Mouse (Mus musculus): ENCODE data around the gene Tnrc6c. TPM values are rescaled to one million over a fixed set of nuclear protein-coding genes. Genes with fewer than 3 reads are reported as not detected.
A peak's percentile ranks its signal among the peaks of the same experiment; 100 is the strongest.

Tnrc6c gene
- polyA plus RNA-seq, 1 experiment = 5.7 TPM

DNA sequence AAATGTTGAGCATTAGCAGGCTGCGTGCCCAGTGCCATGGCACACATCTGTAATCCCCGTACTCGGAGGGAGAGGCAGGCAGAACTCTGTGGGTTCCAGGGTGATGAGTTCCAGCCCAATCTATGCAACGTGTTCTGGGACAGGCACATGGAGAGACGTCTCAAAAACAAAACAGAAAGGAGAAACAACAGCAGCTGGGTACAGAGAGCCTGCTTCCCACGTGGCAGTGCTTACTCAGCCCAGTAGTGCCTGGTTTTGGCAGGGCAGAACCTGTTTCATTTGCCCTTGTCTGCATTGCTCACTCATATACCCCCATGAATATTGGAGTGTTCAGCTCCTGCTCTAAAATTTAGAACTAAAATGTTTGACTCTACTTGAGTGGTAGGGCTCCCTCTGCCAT, 97.5 kb downstream of the Tnrc6c start:
- no peak overlapping the region for H3K4me3 ChIP-seq (replicated peaks)
- peaks cover 96% of the 10 kb centered on the region for H3K36me3 ChIP-seq (replicated peaks; ENCODE audit: low read length)
- H3K27me3 ChIP-seq (replicated peaks) = no peaks in the 10 kb centered on the region
- no peaks in the 10 kb centered on the region for H3K9me3 ChIP-seq
- TF ChIP-seq GATA1 (IDR thresholded peaks at IDR 0.05; ENCODE audit: borderline replicate concordance, low read length) (no peak), FLI1 (IDR thresholded peaks at IDR 0.05; ENCODE audit: low read length) (no peak)
- peaks cover 5% of the 10 kb centered on the region for H3K4me1 ChIP-seq

DNA sequence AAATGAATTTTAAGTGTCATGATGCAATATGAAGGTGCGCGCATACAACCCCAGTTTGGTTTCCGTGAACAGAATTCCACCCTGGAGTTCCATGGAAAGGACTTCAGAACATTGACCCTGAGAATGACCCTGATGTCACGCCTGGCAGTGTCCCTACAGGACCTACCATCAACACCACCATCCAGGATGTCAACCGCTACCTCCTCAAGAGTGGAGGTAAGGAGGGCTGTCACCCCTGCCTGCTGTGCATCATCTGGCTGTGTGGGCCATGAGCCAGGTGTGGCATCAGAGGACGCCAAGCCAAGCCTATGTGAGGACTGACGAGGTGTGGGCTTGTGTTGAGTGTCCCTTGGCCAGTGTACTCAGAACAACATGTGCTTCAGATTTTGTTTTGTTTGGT, 101.8 kb downstream of the Tnrc6c start:
- no peak for TF ChIP-seq FLI1 (IDR thresholded peaks at IDR 0.05; ENCODE audit: low read length)
- TF ChIP-seq GATA1 (IDR thresholded peaks at IDR 0.05; ENCODE audit: borderline replicate concordance, low read length) = no peak
- Histone ChIP-seq H3K27me3 (replicated peaks) (no peaks in the 10 kb centered on the region), H3K36me3 (replicated peaks; ENCODE audit: low read length) (peaks cover 96% of the 10 kb centered on the region), H3K4me1 (no peaks in the 10 kb centered on the region), H3K9me3 (no peaks in the 10 kb centered on the region), H3K4me3 (replicated peaks) (peak overlapping the region; percentile 20)

DNA sequence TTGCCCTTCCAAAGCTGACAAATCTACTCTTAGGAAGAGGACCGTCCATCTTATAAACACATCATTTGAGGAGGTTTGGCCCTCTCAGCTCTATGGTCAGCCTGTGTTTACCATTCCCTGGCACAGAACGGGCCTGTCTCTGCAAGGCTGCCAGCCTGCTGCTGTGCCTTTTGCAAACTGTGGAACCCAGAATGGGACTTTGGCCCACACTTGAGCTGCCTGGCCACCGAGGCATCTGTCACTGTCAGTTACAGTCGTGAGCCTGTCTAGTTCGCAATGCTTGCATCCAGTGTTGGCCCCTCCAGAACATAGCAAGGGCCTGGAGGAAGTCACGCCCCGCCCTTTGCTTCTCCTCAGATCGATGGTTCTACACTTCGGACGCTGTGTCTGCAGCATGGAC, 105.2 kb downstream of the Tnrc6c start:
- no peaks in the 10 kb centered on the region for H3K27me3 ChIP-seq (replicated peaks)
- no peaks in the 10 kb centered on the region for H3K9me3 ChIP-seq
- H3K4me3 ChIP-seq (replicated peaks) = no peak overlapping the region
- peaks cover 3% of the 10 kb centered on the region; the same call in 1 of the 2 replicates for H3K4me1 ChIP-seq
- H3K36me3 ChIP-seq (replicated peaks; ENCODE audit: low read length) = peaks cover 95% of the 10 kb centered on the region
- TF ChIP-seq GATA1 (IDR thresholded peaks at IDR 0.05; ENCODE audit: borderline replicate concordance, low read length) = no peak
- TF ChIP-seq FLI1 (IDR thresholded peaks at IDR 0.05; ENCODE audit: low read length) = no peak

DNA sequence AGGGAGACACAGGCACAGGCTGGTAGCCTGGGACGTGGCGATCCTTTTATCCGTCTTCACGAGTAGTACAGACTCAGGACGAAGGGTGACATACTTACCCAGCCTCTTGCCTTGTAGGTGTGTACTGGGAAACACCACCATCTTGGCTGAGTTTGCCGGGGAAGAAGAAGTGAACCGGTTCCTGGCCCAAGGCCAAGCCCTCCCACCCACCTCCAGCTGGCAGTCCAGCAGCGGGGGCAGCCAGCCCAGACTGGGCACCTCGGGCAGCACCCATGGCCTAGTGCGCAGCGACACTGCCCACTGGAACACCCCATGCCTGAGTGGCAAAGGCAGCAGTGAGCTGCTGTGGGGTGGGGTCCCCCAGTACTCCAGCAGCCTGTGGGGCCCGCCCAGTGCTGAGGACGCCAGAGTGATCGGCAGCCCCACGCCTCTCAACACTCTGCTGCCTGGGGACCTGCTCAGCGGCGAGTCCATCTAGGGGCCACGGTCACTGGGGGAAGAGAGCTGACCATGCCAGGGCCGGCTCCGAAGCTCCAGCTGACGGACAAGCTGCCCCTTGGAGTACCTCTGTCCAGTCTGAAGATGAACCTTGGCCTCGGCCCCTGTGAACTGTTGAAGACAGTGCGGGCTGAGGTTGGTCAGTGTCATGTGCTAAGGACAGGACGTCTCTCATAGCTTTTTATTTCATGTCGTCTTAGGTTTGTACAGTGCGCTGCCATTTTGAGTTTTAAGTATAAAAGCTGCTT, 106.5 kb downstream of the Tnrc6c start:
- Histone ChIP-seq H3K9me3 (no peaks in the 10 kb centered on the region), H3K27me3 (replicated peaks) (no peaks in the 10 kb centered on the region), H3K36me3 (replicated peaks; ENCODE audit: low read length) (peaks cover 95% of the 10 kb centered on the region), H3K4me3 (replicated peaks) (no peak overlapping the region), H3K4me1 (peaks cover 8% of the 10 kb centered on the region)
- TF ChIP-seq FLI1 (IDR thresholded peaks at IDR 0.05; ENCODE audit: low read length) (no peak), GATA1 (IDR thresholded peaks at IDR 0.05; ENCODE audit: borderline replicate concordance, low read length) (no peak)

DNA sequence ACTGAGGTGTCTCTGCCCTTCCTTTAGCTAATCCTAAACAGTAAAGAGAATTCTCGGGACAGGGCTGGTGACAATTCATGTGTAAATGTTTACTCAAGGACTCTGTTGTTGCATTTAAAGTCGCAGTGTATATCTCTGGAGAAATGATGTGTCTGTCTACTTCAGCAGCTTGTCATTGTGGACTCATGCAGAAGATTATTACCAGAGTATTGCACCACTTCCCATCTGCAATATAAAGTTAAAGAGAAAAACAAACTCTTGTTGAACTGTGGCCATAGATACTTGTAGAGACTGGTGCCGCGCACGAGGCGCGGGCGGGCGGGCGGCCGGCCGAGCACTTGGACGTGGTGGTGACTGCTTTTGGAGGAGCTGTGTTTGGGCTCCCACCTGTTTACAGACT, 107.7 kb downstream of the Tnrc6c start:
- H3K4me3 ChIP-seq (replicated peaks) = no peak overlapping the region
- H3K9me3 ChIP-seq = no peaks in the 10 kb centered on the region
- peaks cover 96% of the 10 kb centered on the region for H3K36me3 ChIP-seq (replicated peaks; ENCODE audit: low read length)
- no peaks in the 10 kb centered on the region for H3K27me3 ChIP-seq (replicated peaks)
- TF ChIP-seq FLI1 (IDR thresholded peaks at IDR 0.05; ENCODE audit: low read length) = no peak
- no peak for TF ChIP-seq GATA1 (IDR thresholded peaks at IDR 0.05; ENCODE audit: borderline replicate concordance, low read length)
- H3K4me1 ChIP-seq = peaks cover 11% of the 10 kb centered on the region

DNA sequence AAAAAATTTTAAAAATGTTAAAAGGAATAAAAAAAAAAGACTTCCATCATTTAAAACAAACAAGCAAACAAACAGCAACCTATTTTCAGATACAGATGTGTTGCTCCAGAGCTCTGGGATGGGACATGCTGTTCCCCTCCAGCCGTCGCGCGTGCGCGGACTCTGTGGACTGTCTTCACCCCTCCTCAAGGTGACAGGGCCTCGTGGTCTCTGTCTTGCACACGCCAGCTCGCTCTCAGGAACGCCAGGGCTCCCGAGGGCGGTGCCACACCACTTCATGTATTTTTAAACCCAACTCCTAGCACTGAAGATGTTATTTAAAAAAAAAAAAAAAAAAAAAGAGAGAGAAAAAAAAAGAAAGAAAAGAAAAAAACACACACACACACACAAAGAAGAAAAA, 108.2 kb downstream of the Tnrc6c start:
- Histone ChIP-seq H3K9me3 (no peaks in the 10 kb centered on the region), H3K4me3 (replicated peaks) (no peak overlapping the region), H3K27me3 (replicated peaks) (no peaks in the 10 kb centered on the region), H3K36me3 (replicated peaks; ENCODE audit: low read length) (peaks cover 96% of the 10 kb centered on the region), H3K4me1 (peaks cover 11% of the 10 kb centered on the region)
- TF ChIP-seq GATA1 (IDR thresholded peaks at IDR 0.05; ENCODE audit: borderline replicate concordance, low read length) (no peak), FLI1 (IDR thresholded peaks at IDR 0.05; ENCODE audit: low read length) (no peak)

DNA sequence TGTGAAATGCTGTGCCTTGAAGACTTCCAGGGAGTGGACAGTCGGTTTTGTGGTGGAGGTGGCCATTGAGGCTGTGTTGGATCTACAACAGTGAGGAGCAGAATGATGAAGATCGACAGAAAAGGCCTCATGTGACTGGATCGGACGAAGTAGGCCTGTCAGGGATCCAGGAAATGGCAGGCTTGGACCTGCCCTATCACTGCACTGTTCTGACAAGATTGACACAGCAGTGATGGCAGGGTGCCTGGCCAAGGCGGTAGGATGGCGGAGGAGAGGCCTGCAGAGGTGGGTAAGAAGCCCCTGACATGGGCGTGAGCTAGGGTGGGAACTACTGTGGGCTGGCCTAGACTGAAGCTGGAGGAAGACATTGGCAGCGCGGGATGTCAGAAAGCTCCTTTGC, 110.2 kb downstream of the Tnrc6c start:
- no peaks in the 10 kb centered on the region for H3K27me3 ChIP-seq (replicated peaks)
- H3K9me3 ChIP-seq = no peaks in the 10 kb centered on the region
- peaks cover 22% of the 10 kb centered on the region for H3K4me1 ChIP-seq
- H3K4me3 ChIP-seq (replicated peaks) = no peak overlapping the region
- TF ChIP-seq FLI1 (IDR thresholded peaks at IDR 0.05; ENCODE audit: low read length) = no peak
- TF ChIP-seq GATA1 (IDR thresholded peaks at IDR 0.05; ENCODE audit: borderline replicate concordance, low read length) = no peak
- H3K36me3 ChIP-seq (replicated peaks; ENCODE audit: low read length) = peaks cover 95% of the 10 kb centered on the region

DNA sequence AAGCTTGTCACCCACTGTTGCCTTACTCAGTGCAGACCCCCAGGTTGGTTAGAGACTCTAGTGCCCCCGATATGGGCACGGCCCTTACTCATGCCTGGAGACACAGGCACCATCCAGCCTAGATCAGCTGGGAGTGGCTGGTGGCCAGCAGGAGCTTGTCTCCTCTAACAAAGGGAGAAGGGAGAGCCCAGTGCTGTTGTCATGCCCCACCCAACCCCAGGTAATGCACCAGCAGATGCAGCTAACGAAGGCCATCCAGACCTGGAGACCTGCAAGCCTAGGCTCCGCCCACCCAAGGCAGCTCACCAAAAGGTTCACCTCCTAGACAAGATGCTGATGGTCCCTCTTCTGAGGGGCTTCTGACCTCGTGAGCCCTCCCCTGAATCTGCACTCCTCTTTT, 111.3 kb downstream of the Tnrc6c start:
- TF ChIP-seq FLI1 (IDR thresholded peaks at IDR 0.05; ENCODE audit: low read length) (no peak), GATA1 (IDR thresholded peaks at IDR 0.05; ENCODE audit: borderline replicate concordance, low read length) (no peak)
- Histone ChIP-seq H3K9me3 (no peaks in the 10 kb centered on the region), H3K27me3 (replicated peaks) (no peaks in the 10 kb centered on the region), H3K36me3 (replicated peaks; ENCODE audit: low read length) (peaks cover 96% of the 10 kb centered on the region), H3K4me1 (peaks cover 32% of the 10 kb centered on the region), H3K4me3 (replicated peaks) (no peak overlapping the region)

DNA sequence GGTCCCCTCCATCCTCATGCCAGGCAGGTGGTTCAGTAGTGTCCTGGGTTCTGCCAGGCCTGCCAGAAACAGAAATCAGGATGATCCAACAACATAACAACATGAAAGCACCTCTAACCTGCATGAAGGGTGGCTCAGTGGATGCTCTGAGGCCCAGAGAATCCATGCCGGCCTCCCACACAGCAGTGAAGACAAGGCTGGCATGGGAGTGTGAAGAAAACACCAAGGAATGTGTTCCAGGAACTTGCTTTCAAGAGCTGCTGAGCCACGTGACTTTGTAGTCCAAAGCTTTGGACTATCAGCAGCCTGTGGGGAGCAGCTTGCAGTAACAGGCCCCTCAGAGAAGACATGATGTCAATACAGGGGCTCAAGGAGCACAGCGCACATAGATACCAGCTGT, 112.2 kb downstream of the Tnrc6c start:
- Histone ChIP-seq H3K36me3 (replicated peaks; ENCODE audit: low read length) (peaks cover 96% of the 10 kb centered on the region), H3K4me1 (peaks cover 36% of the 10 kb centered on the region), H3K4me3 (replicated peaks) (no peak overlapping the region), H3K9me3 (no peaks in the 10 kb centered on the region), H3K27me3 (replicated peaks) (no peaks in the 10 kb centered on the region)
- TF ChIP-seq GATA1 (IDR thresholded peaks at IDR 0.05; ENCODE audit: borderline replicate concordance, low read length) (no peak), FLI1 (IDR thresholded peaks at IDR 0.05; ENCODE audit: low read length) (no peak)

DNA sequence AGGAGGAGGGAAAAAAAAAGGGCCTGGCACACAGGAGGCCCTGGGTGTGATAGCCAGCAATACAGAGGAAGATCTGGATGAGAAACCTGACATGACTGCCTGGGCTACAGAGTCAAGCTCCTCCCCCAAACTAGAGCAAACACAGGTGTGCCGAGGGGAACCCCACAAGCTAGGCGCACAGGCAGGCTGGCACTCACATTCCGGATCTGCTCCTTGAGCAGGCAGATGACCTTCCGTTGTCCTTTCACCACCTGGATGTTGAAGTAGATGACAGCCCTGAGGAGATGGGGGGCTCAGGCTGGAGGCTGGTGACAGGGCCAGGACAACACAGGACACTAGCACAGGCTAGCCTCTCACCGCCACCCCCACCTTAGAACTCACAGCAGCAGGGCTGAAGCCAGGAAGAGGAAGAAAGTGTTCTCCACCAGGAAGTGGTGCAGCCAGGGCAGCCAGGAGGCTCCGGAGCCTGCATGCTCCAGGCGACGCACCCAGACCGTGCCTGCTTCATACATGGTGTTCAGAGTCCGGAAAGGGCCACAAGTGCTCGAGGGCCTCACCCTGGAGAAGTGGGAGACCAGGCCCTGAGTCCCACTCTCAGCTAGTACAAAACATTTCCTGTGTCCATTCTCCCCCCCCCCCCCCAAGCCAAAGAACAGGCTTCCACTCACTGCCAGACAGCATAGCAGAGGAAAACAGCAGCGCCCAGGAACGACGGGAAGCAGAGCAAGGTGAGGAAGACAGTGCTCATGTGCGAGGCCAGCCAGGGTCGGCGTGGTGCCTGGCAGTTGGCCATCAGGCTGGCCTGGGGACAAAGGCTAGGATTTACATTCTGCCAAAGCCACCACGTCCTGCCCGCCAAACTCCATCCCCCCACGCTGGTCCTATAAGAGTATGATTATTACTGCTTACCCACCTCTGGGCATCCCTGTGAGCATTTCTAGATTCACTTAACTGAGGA, 114.9 kb downstream of the Tnrc6c start:
- Histone ChIP-seq H3K4me1 (peaks cover 57% of the 10 kb centered on the region), H3K36me3 (replicated peaks; ENCODE audit: low read length) (peaks cover 100% of the 10 kb centered on the region), H3K9me3 (no peaks in the 10 kb centered on the region), H3K4me3 (replicated peaks) (no peak overlapping the region), H3K27me3 (replicated peaks) (no peaks in the 10 kb centered on the region)
- no peak for TF ChIP-seq GATA1 (IDR thresholded peaks at IDR 0.05; ENCODE audit: borderline replicate concordance, low read length)
